Mouse (Mus musculus) right cerebral cortex, postnatal 25 days (tissue): ENCODE measurements around the gene Plekhg2.
"Not testable (repeated sequence)": the region's sequence is repeated elsewhere in the genome, so short reads cannot be mapped to it uniquely, and the experiment has no call there.

Experiments used
- DNase-seq: peaks from one replicate; pipeline ENCODE4 v3.0.0; 2022

Plekhg2 gene

DNA sequence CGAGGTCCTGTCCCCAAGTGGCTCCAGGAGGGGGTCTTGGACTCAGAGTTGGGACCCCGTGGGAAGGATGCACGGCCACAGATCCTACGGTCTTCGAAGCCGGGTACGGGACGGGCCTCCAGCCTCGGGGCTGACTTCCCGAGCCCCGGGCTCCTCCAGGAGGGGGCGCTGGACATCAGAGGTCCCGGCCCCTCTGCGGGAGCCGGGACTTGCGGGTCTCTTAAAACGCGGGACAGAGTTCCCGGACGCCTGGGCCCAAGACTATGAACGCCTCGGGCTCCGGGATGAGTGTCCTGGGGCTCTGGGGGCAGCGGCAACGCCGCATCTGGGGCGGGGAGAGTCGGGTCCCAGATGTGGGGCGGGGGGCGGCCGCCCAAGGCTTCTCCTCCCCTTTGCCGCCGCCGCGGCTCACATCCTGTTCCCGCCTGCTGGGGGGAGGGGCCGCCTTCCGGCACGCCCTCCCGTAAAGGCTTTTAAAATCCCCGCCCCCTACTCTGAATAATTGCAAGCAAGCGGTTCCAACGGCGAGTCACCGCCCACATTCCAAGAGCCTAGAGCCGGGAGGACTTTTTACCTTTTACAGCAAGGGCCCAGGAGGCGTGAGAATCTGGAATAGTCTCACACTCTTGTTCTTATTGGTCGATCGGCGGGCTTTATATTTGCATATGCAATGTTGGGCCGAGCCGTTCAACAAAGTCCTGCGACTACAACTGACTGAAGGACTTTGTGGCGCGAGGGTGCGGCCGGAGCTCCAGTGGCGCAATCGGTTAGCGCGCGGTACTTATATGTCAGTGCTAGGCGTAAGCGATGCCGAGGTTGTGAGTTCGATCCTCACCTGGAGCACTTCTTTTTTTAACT is at the start of gene Plekhg2:
TSS of gene Plekhg2 (minus strand) at position 349 of the 858 bp plus-strand sequence.
- DNase-seq = peak; percentile 92

DNA sequence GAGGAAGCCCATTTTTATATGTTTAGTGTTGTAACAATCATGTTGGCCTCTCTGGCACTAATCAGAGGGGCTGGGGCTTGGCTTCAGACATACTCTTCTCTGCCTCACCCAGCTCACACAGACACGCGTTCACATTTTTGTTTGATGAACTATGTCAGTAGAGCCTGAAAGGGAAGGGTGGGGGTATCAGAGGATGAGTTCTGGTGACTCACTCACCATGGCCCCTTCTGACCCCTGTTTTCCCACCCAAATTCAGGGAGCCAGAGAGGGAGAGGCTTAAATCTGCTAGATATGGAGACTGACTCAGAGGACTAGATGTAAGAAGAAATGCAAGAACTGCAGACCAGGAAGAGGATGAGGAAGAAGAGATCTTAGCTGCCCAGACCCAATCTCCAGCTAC is 47.0 kb upstream of the Plekhg2 start:
- DNase-seq = no peak

DNA sequence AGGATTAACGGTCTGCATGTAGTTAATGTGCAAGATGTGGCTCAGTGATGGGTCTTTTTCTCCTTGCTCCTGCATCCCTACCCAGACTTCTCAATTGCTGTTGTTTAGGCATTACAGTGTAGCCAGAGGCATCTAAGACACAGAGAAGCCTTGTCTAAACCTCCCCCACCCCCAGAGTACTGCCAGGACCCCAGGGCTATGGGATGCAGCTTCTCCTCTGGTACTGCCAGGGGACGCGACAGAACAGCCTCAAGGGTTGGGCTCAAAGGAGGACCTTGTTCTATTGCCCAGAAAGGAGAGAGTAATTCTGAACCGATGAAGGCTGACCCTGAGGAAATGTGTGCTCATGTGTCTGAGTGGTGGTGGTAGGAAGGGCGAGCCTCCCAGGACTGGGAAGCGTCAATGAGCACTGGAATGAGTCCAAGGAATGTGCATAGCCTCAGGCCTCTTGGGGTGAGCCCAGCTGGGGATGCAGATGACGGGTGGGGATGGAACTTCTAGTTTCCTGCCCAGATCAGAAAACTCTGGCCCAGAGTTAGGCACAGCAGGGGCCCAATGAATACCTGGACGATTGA is 45.8 kb upstream of the Plekhg2 start:
- no peak for DNase-seq

DNA sequence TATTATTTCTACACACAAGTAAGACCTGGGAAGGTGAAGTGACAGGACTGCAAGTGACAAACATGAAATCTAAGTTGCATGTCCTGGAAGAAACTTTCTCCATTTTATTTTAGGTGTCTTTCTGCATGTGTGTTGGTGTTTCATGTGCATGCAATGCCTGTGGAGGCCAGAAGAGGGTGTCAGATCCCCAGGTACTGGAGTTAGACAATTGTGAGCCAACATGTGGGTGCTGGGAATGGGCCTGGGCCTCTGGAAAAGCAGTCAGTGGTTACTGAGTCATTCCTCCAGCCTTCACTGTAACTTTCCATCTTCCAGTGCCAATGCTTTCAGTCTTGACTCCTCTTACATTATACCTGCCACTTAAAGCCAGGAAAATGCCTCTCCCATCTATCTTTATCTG is 45.0 kb upstream of the Plekhg2 start:
- no peak for DNase-seq

DNA sequence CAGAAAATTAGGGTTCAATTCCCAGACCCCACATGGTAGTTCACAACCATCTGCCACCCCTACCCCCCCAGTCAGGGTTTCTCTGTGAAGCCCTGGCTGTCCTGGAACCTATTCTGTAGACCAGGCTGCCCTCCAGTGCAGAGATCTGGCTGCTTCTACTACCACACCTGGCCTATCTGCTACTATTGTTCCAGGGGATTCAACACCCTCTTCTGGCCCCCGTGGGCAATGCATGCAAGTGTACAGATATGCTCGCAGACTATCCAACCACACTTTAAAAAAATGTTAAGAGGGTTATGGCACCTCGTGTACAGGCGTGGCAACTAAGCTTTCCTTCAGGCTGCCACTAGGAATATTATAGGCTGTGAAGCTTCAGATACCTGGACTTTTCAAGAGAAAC is 40.4 kb upstream of the Plekhg2 start:
- no peak for DNase-seq

DNA sequence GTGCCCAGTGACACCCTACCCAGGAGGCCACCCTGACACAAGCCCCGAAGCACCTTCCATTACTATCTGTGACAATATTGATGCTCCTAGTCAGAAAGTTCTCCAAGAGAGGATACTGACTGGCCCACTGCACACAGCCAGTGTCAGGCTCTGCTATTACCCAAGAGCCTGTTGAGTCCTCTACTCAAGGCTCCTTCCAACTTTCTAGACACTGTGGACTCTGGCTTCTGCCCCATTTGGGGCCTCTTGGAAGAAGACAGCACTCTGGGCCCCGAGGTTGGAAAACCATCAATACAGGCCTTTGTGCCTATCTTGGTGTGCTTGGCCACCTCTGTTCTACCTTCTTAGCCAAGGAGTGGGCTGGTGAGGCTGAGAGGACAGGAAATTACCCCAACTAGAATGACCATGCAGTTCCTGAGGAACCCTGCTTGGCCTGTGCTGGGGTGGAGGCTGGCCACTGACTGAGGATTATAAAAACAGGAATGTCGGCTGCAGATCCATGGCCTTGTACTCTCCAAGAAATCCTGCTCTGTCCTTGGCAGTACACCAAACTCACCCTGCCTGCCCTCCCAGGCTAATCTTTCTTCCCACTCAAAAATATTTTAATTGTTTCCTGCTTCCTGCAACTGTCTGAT is 38.6 kb upstream of the Plekhg2 start:
- DNase-seq = no peak

DNA sequence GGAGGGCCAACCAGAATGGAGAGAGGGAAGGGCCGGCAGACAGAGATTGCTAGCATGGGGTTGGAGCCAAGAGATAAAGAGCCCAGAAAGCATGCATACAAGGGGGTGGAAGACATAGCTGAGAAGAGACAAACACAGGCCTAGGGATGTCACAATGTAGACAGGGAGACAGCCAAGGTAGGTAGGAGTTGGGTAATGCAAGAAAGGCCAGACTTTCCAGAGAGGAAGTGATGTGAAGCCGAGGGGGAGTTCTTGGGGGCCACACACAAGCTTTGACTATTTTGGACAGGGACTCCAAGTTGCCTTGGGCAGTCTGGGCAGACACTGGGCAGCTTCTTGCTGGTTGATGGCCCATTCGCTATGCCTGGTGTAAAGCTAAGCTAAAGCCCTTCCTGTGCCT is 29.5 kb upstream of the Plekhg2 start:
- no peak for DNase-seq

DNA sequence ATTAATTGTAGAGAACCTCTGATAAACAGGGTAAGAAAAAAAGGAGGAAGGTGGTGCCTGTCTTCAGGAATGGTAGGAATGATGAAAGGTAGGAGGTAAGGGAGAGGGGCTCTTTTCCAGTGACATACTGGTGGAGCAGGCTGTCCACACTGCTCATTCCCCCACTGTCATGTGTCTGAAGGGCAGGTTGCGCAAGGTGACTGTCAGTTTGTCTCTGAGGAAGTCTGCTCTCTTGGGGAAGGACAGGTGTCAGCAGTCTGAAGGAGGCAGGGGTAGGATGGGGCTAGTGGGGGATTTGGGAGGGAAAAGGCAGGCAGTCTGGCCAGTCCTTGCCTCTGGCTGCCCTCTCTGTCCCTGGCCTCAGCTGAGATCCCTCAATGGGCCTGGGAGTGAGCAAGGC is 28.6 kb upstream of the Plekhg2 start:
- DNase-seq = no peak

DNA sequence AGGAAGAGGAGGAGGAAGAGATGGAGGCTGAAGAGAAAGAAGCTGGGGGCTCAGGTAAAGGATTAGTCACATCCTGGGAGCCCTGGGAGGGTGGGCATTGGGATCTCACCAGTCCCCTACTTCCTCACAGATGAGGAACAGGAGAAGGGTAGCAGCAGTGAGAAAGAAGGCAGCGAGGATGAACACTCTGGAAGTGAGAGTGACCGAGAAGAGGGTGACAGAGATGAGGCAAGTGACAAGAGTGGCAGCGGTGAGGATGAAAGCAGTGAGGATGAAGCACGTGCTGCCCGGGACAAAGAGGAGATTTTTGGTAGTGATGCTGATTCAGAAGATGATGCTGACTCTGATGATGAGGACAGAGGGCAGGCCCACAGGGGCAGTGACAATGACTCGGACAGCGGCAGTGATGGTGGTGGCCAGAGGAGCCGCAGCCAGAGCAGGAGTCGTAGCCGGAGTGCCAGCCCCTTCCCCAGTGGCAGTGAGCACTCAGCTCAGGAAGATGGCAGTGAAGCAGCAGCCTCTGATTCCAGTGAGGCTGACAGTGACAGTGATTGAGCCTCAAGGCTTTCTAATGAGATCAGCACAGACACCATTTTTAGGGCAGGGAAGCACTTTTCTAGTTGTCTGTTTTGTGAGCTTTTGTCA is 26.4 kb upstream of the Plekhg2 start:
- DNase-seq = no peak

DNA sequence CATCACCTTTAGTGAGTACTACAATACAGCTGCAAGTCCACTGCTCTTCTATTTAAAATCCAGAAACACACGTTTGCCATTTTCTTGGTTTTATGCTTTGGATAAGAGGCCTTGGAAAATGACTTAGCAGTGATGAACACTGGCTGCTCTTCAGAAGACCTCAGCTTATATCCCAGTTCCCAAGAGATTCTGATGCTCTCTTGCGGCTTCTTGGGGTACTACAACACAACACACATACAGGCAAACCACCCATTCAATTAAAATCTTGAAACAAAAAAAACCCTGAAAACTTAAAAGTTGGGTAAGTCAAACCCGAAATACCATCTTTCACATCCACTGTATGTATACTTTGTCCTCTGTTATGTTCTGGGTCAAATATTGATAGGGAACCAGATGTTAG is 25.6 kb upstream of the Plekhg2 start:
- DNase-seq = no peak

DNA sequence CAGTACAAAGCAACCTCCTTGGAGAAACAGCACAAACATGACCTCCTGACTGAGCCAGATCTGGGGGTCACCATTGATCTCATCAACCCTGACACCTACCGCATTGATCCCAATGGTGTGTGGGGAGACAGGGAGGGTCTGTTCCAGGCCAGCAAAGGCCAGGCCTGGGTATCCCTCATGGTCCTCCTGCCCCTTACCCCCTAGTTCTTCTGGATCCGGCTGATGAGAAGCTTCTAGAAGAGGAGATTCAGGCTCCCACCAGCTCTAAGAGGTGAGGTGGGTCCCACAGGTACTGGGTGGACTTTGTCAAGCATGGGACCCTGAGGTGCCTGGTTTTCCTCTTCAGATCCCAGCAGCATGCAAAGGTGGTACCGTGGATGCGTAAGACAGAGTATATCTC is 23.0 kb upstream of the Plekhg2 start:
- DNase-seq = no peak

DNA sequence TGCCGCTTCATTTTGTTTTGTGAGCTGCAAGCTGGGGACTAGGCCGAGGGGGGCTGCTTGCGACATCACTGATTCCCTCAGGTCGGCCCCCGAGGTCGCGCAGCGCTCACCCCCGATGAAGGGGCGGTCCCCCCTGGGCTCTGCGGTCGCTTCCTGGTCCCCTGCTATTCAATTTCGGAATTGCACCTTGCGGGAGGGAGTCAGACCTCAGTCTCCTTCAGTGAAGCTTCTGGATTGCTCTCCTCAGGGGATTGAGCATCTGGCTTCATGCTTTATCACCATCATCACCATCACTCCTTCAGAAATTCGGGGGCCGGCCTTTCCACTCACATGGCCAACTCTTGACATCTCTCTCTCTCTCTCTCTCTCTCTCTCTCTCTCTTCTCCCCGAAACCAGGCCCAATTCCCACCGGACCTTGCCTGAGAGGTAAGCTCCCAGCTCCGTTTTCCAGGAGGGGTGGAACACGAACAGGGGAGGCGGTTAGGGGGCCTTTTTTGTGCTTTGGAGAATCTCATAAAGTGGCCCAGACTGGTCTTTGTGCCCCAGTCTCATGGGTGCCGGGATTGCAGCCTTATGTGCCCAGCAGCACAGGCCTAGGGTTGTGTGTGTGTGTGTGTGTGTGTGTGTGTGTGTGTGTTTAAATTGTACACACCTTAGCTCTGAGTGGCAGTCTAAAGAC is 21.0 kb upstream of the Plekhg2 start:
- DNase-seq = no peak

DNA sequence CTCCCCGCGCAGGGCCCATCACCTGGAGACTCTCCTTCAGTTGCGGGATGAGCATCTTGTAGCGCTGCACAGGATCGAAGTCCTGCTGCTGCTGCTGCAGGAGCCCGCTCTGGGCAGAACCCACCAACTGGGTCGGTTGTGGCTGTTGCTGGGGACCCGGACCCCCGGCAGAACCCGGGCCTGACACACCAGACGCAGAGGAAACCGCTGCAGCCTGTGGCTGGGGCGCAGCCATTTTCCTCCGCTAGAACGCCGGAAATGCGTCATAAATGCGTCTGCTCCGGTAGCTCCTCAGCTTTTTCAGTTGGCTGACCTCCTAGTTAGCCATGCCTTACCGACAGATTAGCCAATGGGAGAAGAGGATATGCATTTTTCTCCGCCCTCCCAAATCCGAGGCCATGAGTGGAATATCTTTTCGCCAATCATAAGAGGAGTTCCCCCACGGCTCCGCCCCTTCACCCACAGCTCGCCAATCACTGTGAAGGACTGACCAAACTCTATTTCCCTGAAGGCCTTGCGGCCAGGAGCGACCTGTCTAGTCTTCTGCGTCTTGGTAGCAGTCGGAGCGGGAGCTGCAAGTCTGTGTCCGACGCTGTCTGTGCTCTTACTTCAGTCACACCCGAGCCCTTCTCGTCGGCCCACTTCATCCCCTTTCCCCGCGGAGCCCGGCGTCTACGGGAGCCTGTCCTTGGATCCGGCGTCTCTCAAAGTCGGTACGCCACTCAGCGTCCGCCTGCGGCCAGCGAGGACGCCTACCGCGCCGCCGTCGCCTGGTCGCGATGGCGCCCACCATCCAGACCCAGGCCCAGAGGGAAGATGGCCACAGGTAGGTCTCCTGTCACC is 20.3 kb upstream of the Plekhg2 start, which contains the start of the genes Med29 and Paf1:
TSS of gene Med29 (minus strand) at position 280 of the 843 bp plus-strand sequence.
TSS of gene Paf1 (plus strand) at position 523 of the 843 bp plus-strand sequence.
- peak; percentile 97 for DNase-seq

DNA sequence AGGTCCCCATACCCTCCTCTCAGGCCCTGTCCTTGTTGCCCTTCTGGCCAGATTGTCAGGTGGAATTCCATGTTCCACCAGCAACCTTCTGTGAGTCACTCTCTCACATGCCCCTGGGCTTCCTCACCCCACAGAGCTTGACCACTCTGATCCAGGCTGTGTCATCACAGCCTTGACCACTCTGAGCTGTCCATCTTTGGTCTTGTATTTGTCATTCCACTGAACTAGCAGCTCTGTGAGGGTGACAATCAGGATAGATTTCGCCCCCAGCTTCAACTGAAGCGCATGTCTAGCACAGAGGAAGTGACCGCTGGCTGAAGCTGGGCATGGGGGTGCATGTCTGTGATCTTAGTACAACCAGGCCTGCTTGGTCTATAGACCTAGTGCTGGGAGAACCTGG is 17.9 kb upstream of the Plekhg2 start:
- no peak for DNase-seq

DNA sequence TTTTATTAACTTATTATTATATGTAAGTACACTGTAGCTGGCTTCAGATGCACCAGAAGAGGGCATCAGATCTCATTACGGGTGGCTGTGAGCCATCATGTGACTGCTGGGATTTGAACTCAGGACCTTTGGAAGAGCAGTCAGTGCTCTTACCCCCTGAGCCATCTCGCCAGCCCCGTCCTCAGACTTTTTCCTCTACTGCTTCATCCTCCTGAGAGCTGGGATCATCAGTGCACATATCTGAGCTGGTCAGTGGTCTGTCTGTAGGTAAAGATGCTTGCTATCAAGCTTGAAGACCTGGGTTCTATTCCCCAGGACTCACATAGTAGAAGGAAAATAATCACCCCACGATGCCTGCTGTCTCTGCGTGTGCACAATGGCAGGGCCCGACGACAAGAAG is 15.0 kb upstream of the Plekhg2 start:
- DNase-seq = not testable (repeated sequence)

DNA sequence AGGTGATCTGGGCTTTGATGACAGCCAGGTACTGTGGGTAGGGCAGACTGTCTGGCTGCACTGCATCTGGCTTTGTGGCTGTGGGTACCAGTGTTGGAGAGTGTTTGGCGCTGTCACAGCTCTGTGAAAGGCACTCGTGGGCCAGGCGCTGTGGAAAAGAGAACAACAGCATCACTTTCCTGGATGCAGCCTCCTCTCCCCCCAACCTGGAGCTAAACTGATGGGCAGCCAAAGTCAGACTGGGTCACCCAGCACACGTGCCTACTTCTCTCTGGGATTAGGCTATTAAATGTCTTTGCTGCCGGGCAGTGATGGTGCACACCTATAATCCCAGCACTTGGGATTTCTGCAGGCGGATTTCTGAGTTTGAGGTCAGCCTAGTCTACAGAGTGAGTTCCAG is 14.5 kb upstream of the Plekhg2 start:
- not testable (repeated sequence) for DNase-seq

DNA sequence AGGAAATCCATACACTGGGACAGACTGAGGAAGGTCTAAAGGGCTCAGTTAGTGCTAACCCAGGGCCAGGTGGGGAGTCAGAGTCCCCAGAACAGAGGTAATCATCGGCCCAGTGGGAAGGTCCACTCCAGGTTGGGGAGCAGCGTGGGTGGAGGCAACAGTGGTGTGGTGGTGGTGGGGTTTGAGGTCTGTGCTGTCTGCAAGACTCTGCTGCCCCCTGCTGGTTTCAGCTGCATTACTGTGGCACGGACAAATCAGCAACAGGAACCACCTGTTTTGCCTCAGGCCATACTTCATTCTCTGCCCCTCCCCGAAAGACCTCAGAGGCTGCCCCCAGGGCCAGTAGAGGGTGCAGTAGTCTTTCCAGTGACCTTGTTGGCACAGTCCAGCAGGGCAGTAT is 14.1 kb upstream of the Plekhg2 start:
- DNase-seq = peak; percentile 68

DNA sequence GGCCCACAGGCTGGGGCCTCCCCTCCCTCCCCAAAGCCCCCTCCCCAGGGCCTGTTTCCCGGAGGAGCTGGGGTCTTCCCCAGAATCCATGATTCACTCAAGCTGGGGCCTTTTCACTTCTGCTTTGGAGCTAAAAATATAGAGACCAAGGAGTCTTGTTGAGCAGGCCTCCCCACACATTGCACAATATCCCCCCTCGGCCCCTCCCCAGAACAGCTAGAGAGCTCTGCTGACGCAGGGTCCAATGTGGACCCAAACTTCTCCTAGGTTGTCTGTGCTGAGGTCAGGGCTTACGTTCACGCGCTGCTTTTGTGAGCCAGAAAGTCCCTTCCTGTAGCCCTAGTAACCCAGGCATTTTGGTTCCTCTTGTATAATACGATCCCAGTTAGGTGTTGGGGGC is 13.6 kb upstream of the Plekhg2 start:
- peak; percentile 32 for DNase-seq

DNA sequence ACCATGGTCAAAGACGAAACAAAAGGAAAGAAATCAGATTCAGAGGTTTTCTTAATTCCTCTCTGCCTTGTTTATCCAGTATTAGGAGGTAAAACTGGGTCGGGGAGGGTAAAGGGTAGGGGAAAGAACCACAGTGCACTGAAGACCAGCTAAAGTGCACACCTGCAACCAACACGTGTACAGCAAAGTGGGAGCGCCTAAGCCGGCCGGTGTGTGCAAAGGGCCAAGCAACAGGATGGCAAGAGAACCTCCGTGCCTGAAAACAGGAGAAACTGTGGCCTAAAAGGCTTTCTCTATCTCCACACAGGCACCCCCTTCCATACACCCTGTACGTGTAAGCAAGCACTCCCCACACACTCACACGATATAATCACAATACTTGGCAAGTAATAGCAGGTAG is 12.8 kb upstream of the Plekhg2 start:
- no peak for DNase-seq

DNA sequence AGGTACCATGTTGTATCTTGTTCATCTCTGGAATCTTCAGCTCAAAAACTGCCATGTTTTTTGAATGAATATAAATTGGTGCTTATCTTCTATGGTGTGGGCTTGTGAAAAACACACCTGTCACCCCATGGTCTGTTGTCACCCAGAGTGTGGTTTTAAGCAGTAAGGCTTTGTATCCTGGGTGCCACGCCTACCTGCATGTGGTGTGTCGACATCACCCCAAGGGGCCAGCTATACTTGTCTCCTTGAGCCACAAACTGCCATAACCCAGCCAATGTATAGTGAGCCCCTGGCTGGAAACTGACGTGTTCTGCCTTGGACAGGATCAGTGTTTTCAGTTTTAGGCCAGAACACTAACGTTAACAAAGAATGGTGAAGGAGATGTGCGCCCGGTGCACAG is 11.8 kb upstream of the Plekhg2 start:
- DNase-seq = no peak

DNA sequence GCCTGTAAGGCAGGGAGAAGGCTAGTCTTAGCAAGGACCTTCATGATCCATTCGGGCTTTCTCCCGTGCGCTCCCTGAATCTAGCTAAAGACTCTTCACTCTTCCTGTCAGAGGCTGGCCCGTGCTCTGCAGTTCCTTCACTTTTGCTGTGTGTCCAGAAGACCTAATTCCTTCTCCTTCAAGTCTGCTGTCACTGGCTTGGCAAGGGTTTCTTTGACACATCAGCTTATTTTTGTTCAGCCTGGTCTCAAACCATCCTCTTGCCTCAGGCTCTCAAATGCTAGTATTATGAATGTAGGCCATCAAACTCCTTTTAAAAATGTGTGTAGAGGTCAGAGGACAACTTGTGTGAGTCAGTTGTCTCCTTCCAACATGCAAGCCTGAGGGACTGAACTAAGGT is 11.2 kb upstream of the Plekhg2 start:
- DNase-seq = no peak

DNA sequence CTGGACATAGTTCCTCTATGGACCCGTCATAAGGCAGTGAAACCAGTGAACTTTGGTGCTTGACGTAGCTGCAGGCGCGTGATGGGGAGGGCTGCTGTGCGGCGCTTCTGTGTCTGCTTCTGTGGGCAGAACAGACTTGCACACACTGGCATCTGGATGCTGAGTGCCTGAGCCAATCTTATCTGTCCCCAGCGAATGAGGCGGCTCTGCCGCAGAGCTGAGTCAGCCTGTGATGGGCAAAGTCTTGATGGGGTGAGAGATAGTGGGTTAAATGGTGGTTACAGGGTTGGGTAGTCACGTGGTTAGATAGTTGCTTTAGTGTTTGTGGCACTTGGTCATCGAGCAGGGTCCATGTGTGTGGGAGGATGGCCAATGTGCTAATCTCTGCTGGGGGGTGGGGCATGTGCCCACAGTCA is 10.6 kb upstream of the Plekhg2 start:
- DNase-seq = peak; percentile 64
